In genomic region chr8:121598892-121599291, GRCm38 (mm10) we compare ENCODE assay signal across 8 mouse cellular contexts. TPM values are rescaled to one million over a fixed set of nuclear protein-coding genes. Genes with fewer than 3 reads are reported as not detected.
DNase-seq lines count a peak whose midpoint lies in the region; ATAC-seq and TF ChIP-seq lines count a peak whose summit lies in the region.

No protein-coding gene starts in this region.

- H3K9me3 ChIP-seq in forebrain, embryonic 11.5 days (ENCODE audit: control insufficient read depth, low read length), result no peaks in the 10 kb centered on the region
- H3K9me3 ChIP-seq in heart, postnatal 0 days (replicated peaks; ENCODE audit: control insufficient read depth, low read length), result no peaks in the 10 kb centered on the region

- peak; percentile 76 for ATAC-seq in forebrain, embryonic 11.5 days (replicated peaks; ENCODE audit: low FRiP score)
- peak; percentile 75 for ATAC-seq in heart, postnatal 0 days (ENCODE audit: insufficient read depth, low read depth)

- H3K27ac ChIP-seq in forebrain, embryonic 11.5 days (ENCODE audit: low read depth, low read length), result no peak overlapping the region
- no peak overlapping the region for H3K27ac ChIP-seq in heart, postnatal 0 days (ENCODE audit: low read depth)

- H3K4me2 ChIP-seq in forebrain, embryonic 11.5 days (ENCODE audit: low read depth, low read length, severe bottlenecking), result no peak overlapping the region
- no peak overlapping the region for H3K4me2 ChIP-seq in heart, postnatal 0 days (ENCODE audit: low read depth, low read length)

- H3K4me1 ChIP-seq in forebrain, embryonic 11.5 days (replicated peaks; ENCODE audit: control insufficient read depth, insufficient read depth, low read length), result no peaks in the 10 kb centered on the region
- H3K4me1 ChIP-seq in heart, postnatal 0 days (ENCODE audit: control insufficient read depth, insufficient read depth), result no peaks in the 10 kb centered on the region

- no peak overlapping the region for H3K9ac ChIP-seq in forebrain, embryonic 11.5 days (ENCODE audit: low read length)
- no peak overlapping the region for H3K9ac ChIP-seq in heart, postnatal 0 days (replicated peaks; ENCODE audit: low read depth, low read length)

- H3K27me3 ChIP-seq in forebrain, embryonic 11.5 days (ENCODE audit: control insufficient read depth, insufficient read depth, low read length), result no peaks in the 10 kb centered on the region
- H3K27me3 ChIP-seq in heart, postnatal 0 days (ENCODE audit: control insufficient read depth, insufficient read depth, low read length), result no peaks in the 10 kb centered on the region

- peak; percentile 96 for TF ChIP-seq CTCF in brain, embryonic 14.5 days (IDR thresholded peaks at IDR 0.05; ENCODE audit: borderline replicate concordance, extremely low read depth, insufficient read depth, insufficient read length)
- peak; percentile 92 for TF ChIP-seq CTCF in heart, postnatal 0 days (IDR thresholded peaks at IDR 0.05; ENCODE audit: low read depth)

- no peak overlapping the region for H3K4me3 ChIP-seq in forebrain, embryonic 11.5 days (ENCODE audit: low read depth, low read length)
- H3K4me3 ChIP-seq in heart, postnatal 0 days (ENCODE audit: low read depth, low read length), result no peak overlapping the region

- 33% methylated on average over 7 of the region's 7 CpGs for WGBS in forebrain, embryonic 11.5 days
- WGBS in heart, postnatal 0 days, result 22% methylated on average over 7 of the region's 7 CpGs

- DNase-seq in ES-CJ7 (ENCODE audit: low read depth, low spot score), result peak; percentile 86
- DNase-seq in brain, embryonic 14.5 days (ENCODE audit: low read depth), result peak; percentile 85
- DNase-seq in forebrain, embryonic 11.5 days (ENCODE audit: low spot score), result peak; percentile 90
- DNase-seq in heart, postnatal 0 days (ENCODE audit: low spot score), result peak; percentile 84
- DNase-seq in kidney, postnatal 25 days, result peak; percentile 91 to 92
- DNase-seq in lung, adult 18-20 months, result peak; percentile 83 to 88
- DNase-seq in ovary, postnatal 14 days (ENCODE audit: low spot score), result peak; percentile 72
- DNase-seq in thymus, postnatal 14 days, result peak; percentile 82

- TF ChIP-seq POLR2A in brain, embryonic 14.5 days (IDR thresholded peaks at IDR 0.05; ENCODE audit: borderline replicate concordance, extremely low read depth, insufficient read depth, insufficient read length, poor library complexity, severe bottlenecking), result no peak

- TF ChIP-seq EP300 in heart, postnatal 0 days (IDR thresholded peaks at IDR 0.05; ENCODE audit: low read depth), result no peak

- peaks cover 6% of the 10 kb centered on the region for H3K36me3 ChIP-seq in forebrain, embryonic 11.5 days (ENCODE audit: control insufficient read depth, insufficient read depth, low read length)
- H3K36me3 ChIP-seq in heart, postnatal 0 days (replicated peaks; ENCODE audit: control insufficient read depth, insufficient read depth, low read length), result peaks cover 72% of the 10 kb centered on the region

RNA-seq across cellular contexts. Expression of gene Map1lc3b, which starts 8.7 kb away (rescaled TPM):
- 72.7 and 121 TPM in 2 replicates for polyA plus RNA-seq in brain, embryonic 14.5 days (2012; rRNA removed)
- 213 and 217 TPM in 2 replicates for polyA plus RNA-seq in forebrain, embryonic 11.5 days (2014; fragmentation: Nextera tagmentation; extraction: Ambion mirVana)
- total RNA-seq in heart, postnatal 0 days (2014; rRNA removed; ENCODE audit: low replicate concordance), result 186 and 191 TPM in 2 replicates
- polyA plus RNA-seq in heart, postnatal 0 days (2015; fragmentation: Nextera tagmentation; extraction: Ambion mirVana), result 313 and 342 TPM in 2 replicates

RNA-seq across cellular contexts. Expression of gene Fbxo31, which starts 20.3 kb away (rescaled TPM):
- polyA plus RNA-seq in brain, embryonic 14.5 days (2012; rRNA removed), result 37.2 and 38.8 TPM in 2 replicates
- 17.2 and 19.6 TPM in 2 replicates for polyA plus RNA-seq in forebrain, embryonic 11.5 days (2014; fragmentation: Nextera tagmentation; extraction: Ambion mirVana)
- 26.7 and 28.9 TPM in 2 replicates for total RNA-seq in heart, postnatal 0 days (2014; rRNA removed; ENCODE audit: low replicate concordance)
- polyA plus RNA-seq in heart, postnatal 0 days (2015; fragmentation: Nextera tagmentation; extraction: Ambion mirVana), result 12.7 and 13.5 TPM in 2 replicates

RNA-seq across cellular contexts. Expression of gene Zcchc14, which starts 53.8 kb away (rescaled TPM):
- 66.6 and 84.4 TPM in 2 replicates for polyA plus RNA-seq in brain, embryonic 14.5 days (2012; rRNA removed)
- 27.1 and 27.4 TPM in 2 replicates for polyA plus RNA-seq in forebrain, embryonic 11.5 days (2014; fragmentation: Nextera tagmentation; extraction: Ambion mirVana)
- total RNA-seq in heart, postnatal 0 days (2014; rRNA removed; ENCODE audit: low replicate concordance), result 18.1 and 20.4 TPM in 2 replicates
- polyA plus RNA-seq in heart, postnatal 0 days (2015; fragmentation: Nextera tagmentation; extraction: Ambion mirVana), result 4.8 and 5.6 TPM in 2 replicates

RNA-seq across cellular contexts. Expression of gene 1700018B08Rik, which starts 54.8 kb away (rescaled TPM):
- not detected in 2 replicates for polyA plus RNA-seq in brain, embryonic 14.5 days (2012; rRNA removed)
- not detected in 2 replicates for polyA plus RNA-seq in forebrain, embryonic 11.5 days (2014; fragmentation: Nextera tagmentation; extraction: Ambion mirVana)
- total RNA-seq in heart, postnatal 0 days (2014; rRNA removed; ENCODE audit: low replicate concordance), result not detected in 2 replicates
- polyA plus RNA-seq in heart, postnatal 0 days (2015; fragmentation: Nextera tagmentation; extraction: Ambion mirVana), result not detected in 2 replicates
